Mouse (Mus musculus) thymus, adult 2 months (tissue): ENCODE measurements around the gene Trnt1.

Experiments used
- CTCF ChIP-seq: fragments of 200-500 bp; IDR thresholded peaks from 2 replicates; pipeline ENCODE4 v1.5.1; 2012; ENCODE audit warnings: mild to moderate bottlenecking, control low read depth, low read length, moderate library complexity, borderline replicate concordance; ENCODE audit not compliant: control insufficient read depth, poor library complexity, insufficient read depth; ENCODE audit errors: extremely low read depth
- POLR2A ChIP-seq: fragments of 200-500 bp; IDR thresholded peaks from 2 replicates; pipeline ENCODE4 v1.6.1; 2012; ENCODE audit warnings: mild to moderate bottlenecking, low read length, control low read depth, moderate library complexity; ENCODE audit not compliant: control insufficient read depth, poor library complexity, insufficient read depth; ENCODE audit errors: extremely low read depth

GRCm38 (mm10) chr6:106747251-106747650 lies 21.7 kb upstream of the Trnt1 start:
- TF ChIP-seq CTCF, result no peak
- no peak for TF ChIP-seq POLR2A
